Mouse (Mus musculus) lung, adult 18-20 months (tissue): ENCODE measurements around the gene Slc26a8.
A peak's percentile ranks its signal among the peaks of the same experiment; 100 is the strongest.
"Not testable (repeated sequence)": the region's sequence is repeated elsewhere in the genome, so short reads cannot be mapped to it uniquely, and the experiment has no call there.

Experiments used
- DNase-seq, 2 experiments: peaks; one replicate each; pipeline ENCODE4 v3.0.0; 2022; ENCODE audit warnings: mixed read lengths in 2 of 2

Gene Slc26a8

GRCm38 (mm10) chr17:28689586-28690283 lies at the start of gene Slc26a8:
Gene Slc26a8, minus strand, starts transcription at chr17:28690233.
- peak in 1 of 2 experiments; percentile 18 for DNase-seq

- DNase-seq, result no peak
Observed at GRCm38 (mm10) chr17:28739244-28739643, 49.2 kb upstream of the Slc26a8 start.

GRCm38 (mm10) chr17:28737973-28738372 lies 47.9 kb upstream of the Slc26a8 start:
- no peak for DNase-seq

- no peak for DNase-seq
Observed at GRCm38 (mm10) chr17:28736486-28736885, 46.5 kb upstream of the Slc26a8 start.

DNA sequence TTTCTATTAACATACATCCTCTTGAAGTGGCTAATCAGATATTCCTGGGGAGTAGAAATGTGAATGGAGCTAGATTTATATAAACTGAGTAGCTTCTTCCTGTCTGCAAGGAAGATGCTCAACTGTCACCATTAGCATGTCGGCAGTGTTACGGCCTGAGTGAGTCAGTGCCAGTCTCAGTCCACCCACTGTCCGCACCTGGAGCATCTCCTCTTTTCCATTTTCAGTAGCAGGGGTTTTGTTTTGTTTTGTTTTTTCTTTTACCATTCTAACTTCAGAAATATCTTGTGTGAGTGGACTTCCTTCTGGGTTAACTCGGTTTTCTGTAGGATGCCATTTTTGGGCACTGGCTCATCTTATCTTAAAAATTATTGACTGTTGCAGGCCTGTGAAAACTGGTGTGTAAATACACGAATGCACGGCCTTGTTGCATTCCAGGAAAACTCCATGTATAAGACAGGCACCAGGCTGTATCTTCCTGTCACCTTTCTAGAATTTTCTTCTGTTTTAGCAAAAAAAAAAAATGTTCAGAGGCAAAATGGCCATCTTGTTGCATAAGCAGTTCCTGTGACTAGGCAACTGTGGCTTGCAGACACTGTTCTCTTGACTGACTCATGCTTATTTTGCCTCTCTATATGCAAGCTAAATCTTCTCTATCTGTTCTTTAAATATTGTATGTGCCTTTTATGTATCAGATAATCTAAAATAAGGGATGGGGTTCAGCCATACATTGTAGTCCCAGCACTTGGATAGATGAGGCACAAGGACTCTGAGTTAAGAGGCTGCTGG lies 45.5 kb upstream of the Slc26a8 start:
- DNase-seq, result no peak

DNA sequence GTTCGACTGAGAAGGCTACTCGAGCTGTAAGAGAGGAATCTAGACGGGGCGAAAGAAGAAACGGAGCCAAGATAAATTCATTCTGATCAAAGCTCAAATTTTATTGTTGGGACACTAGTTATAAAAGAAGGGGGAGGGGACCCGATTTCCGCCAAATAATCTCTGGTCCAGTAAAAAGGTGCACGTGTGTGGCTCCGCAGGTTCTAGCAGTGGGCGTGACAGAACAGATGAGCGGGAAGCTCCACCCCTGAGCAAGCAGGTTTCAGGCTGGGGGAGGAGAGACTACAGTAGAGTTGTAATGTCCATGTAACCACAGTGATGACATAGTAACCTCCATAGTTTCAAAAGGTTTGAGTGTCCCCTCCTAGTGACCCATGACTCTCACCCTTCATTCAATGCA lies 37.5 kb upstream of the Slc26a8 start:
- not testable (repeated sequence) for DNase-seq

DNA sequence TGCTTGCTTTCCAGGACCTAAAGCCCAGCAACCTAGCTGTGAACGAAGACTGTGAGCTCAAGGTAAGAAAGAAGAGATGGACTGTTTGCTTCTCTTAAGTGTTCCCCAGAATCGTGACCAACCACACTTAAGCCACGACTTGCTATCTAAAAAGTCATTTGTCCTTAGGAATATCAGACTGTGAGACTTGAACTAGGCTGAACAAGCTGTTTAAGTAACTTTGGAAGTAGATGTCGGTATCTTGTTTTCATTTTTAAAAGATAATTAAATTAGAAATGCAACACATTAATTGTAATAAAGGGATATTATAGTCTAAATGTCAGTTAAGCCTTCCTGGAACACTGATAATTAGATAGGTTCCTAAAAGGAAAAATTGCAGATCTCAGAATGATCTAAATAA lies 35.8 kb upstream of the Slc26a8 start, which contains the start of gene AC170998.1:
AC170998.1 (plus strand) TSS at position 301 of the 400 bp plus-strand sequence.
- DNase-seq, result no peak

- no peak for DNase-seq
Observed at GRCm38 (mm10) chr17:28717535-28717934, 27.5 kb upstream of the Slc26a8 start.

- DNase-seq, result no peak
Observed at GRCm38 (mm10) chr17:28715832-28716548, 26.0 kb upstream of the Slc26a8 start.

DNA sequence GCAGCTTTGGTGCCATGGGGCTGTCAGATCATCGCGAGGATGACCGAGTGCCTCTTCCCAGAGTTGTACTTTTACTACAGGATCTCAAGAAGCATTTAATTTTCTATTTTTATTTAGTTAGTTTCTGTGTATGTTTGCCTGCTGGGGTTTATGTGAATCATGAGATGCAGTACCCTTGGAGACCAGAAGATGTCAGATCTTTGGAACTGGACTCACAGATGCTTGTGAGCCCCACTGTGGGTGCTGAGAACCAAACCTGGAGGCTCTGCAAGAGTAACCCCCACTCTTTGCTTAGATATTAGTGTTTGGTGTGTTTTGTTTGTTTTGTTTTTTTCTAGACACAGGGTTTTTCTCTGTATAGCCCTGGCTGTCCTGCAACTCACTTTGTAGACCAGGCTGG lies 24.0 kb upstream of the Slc26a8 start:
- DNase-seq, result no peak

DNA sequence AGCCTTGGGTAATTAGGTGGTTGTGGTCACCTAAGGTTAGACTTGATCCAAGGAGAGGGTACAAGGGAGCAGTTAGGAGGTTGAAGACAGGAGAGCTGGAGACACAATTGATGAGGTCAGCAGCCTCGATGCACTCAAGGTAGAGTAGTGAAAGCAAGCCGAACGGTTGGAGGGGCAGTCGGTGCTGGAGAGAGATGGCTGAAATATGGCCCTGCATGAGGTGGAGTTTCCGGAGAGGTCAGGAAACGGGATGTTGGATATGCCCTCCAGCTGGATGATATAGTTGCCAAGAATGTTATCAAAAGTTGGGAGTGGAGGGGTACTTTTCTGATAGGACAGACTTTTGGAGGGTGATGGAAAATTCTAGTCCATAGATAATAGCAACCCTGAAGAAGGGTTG lies 22.3 kb upstream of the Slc26a8 start:
- DNase-seq, result peak in 1 of 2 experiments; percentile 27

GRCm38 (mm10) chr17:28711237-28711636 lies 21.2 kb upstream of the Slc26a8 start:
- no peak for DNase-seq

- no peak for DNase-seq
Observed at GRCm38 (mm10) chr17:28710291-28710688, 20.3 kb upstream of the Slc26a8 start.

DNA sequence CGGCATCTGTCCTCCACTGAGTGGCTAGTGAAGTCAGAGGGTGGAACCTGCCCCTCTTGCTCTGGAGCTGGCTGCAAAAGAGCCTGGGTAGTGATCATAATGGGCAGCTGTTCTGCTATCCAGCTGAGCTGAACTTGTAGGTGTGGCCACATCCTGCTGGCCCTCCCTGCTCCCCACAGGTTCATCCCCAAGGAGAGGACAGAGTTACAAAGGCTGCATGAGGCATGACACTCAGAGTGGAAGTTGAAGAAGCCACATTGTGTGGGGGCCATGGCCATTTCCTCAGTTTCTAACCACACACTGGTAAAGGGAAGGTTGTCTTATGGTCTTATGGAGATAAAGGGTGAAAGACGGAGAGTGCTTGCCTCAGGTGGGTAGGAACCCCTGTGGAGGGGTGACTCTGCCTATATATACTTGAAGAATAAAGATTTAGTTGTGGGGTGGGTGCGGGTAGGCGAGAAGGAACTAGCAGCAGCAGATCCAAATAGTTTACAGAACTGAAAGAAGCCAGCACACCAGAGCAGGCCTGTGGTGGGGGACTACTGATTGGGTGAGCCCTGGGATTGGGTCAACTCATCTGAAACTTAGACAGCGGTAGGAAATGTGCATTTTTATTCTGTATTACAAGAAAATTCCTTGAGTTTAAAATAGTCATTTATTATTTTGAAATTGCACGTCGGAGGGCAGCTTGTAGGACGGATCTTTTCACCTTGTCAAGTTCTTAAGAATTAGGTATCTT lies 19.7 kb upstream of the Slc26a8 start:
- DNase-seq, result peak in 1 of 2 experiments; percentile 33

GRCm38 (mm10) chr17:28708989-28709388 lies 19.0 kb upstream of the Slc26a8 start:
- DNase-seq, result no peak

DNA sequence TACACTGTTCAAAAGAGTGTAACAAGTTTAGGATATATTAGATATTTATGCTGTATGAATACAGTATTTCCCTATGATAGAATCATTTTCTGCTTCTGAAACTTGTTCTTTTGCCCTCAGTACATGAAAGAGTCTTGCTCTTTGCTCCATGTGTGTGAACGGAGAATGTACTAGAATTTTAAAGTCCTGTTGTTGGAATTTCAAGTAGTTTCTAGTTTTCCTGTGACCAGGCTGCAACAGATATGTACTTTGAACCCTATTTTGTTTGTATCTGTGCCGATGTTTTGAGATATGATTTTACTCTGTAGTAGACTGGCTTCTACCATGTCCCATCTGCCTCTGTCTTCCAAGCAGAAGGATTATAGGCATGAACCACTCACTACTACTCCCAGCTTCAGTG lies 17.8 kb upstream of the Slc26a8 start:
- no peak for DNase-seq

GRCm38 (mm10) chr17:28707136-28707627 lies 17.1 kb upstream of the Slc26a8 start:
- DNase-seq, result no peak

DNA sequence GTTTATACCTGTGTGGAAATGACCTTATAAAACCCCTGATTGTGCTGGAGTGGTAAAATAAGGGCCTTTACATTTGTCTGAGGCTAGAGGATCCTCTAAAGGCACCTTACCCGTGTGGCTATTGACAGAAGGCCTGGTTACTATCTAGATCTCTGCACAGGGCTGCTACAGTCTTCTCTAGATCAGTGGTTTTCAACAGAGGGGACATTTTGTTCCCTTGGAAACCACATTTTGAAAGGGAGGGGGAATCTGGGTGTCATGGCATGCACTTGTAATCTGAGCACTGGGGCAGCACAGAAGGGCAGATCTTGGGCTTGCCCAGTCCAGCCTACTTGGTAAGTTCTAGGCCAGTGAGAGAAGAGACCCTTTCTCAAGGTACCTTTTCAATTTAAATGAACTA lies 16.7 kb upstream of the Slc26a8 start:
- peak in 1 of 2 experiments; percentile 48 for DNase-seq

- peak in 1 of 2 experiments; percentile 46 for DNase-seq
Observed at GRCm38 (mm10) chr17:28702646-28703045, 12.6 kb upstream of the Slc26a8 start.

DNA sequence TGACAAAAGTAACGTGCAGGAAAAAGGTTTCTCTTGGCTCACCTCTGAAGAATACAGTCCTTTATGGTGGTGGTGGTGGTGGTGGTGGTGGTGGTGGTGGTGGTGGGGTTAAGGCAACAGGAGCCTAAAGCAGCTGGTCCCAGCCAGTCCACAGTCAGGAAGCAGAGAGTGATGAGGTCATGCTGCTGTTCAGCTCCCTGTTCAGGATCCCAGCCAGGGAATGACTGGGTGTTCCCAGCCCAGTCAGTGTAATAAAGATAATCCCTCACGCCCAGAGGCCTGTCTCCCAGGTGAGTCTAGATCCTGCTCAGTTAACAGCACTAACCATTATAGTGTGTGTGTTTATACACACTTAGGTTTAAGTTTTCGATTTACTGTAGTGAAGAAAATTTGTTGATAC lies 11.7 kb upstream of the Slc26a8 start:
- DNase-seq, result peak in 1 of 2 experiments; percentile 34

DNA sequence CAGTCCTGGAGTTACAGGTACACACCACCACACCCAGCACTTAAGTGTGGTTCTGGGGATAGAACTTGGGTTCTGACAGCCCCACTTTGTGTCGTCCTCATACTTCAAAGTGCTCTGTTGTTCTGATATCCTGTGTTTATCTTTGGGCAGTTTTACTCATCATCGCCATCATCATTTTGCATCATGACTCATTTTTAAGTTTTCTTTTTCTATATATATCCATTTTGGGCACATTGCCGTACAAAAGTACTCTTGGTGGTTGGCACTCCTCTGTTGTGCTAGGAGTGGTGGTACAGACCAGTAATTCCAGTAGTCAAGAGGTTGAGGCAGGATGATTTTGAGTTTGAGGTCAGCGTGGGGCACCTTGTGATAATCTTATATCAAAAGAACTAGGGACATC lies 11.1 kb upstream of the Slc26a8 start:
- DNase-seq, result no peak

- DNase-seq, result no peak
Observed at GRCm38 (mm10) chr17:28699789-28700188, 9.8 kb upstream of the Slc26a8 start.
